Mouse (Mus musculus): ENCODE measurements around the gene Nhsl2.

Gene Nhsl2

GRCm38 (mm10) chrX:101979267-101979666, 130.1 kb downstream of the Nhsl2 start:
- peaks cover 26% of the 10 kb centered on the region for H3K4me1 ChIP-seq (replicated peaks; ENCODE audit: low read depth, low read length)

GRCm38 (mm10) chrX:101980586-101980985, 131.4 kb downstream of the Nhsl2 start:
- Histone ChIP-seq H3K4me1 (replicated peaks; ENCODE audit: low read depth, low read length) (peaks cover 39% of the 10 kb centered on the region), H3K4me3 (replicated peaks; ENCODE audit: low read length) (no peak overlapping the region), H3K27me3 (ENCODE audit: insufficient read depth, low read length) (no peaks in the 10 kb centered on the region), H3K9me3 (ENCODE audit: low read length) (no peaks in the 10 kb centered on the region), H3K36me3 (ENCODE audit: insufficient read depth, low read length) (no peaks in the 10 kb centered on the region)
- TF ChIP-seq CTCF (conservative IDR thresholded peaks at IDR 0.05; ENCODE audit: low read length) (no peak), NANOG (IDR thresholded peaks at IDR 0.05; ENCODE audit: borderline replicate concordance, low read length) (no peak), POU5F1 (IDR thresholded peaks at IDR 0.05; ENCODE audit: borderline replicate concordance, low read length) (no peak)

More at GRCm38 (mm10) chrX:101979267-101979666, 130.1 kb downstream of the Nhsl2 start:
- Histone ChIP-seq H3K27me3 (ENCODE audit: insufficient read depth, low read length) (no peaks in the 10 kb centered on the region), H3K4me3 (replicated peaks; ENCODE audit: low read length) (no peak overlapping the region), H3K9me3 (ENCODE audit: low read length) (no peaks in the 10 kb centered on the region), H3K36me3 (ENCODE audit: insufficient read depth, low read length) (no peaks in the 10 kb centered on the region)
- TF ChIP-seq NANOG (IDR thresholded peaks at IDR 0.05; ENCODE audit: borderline replicate concordance, low read length) (no peak), CTCF (conservative IDR thresholded peaks at IDR 0.05; ENCODE audit: low read length) (no peak), POU5F1 (IDR thresholded peaks at IDR 0.05; ENCODE audit: borderline replicate concordance, low read length) (no peak)

- peaks cover 46% of the 10 kb centered on the region for H3K4me1 ChIP-seq (replicated peaks; ENCODE audit: low read depth, low read length)
- no peak for TF ChIP-seq NANOG (IDR thresholded peaks at IDR 0.05; ENCODE audit: borderline replicate concordance, low read length)
- TF ChIP-seq CTCF (conservative IDR thresholded peaks at IDR 0.05; ENCODE audit: low read length), result peak; percentile 44
- no peaks in the 10 kb centered on the region for H3K36me3 ChIP-seq (ENCODE audit: insufficient read depth, low read length)
- no peaks in the 10 kb centered on the region for H3K9me3 ChIP-seq (ENCODE audit: low read length)
- no peaks in the 10 kb centered on the region for H3K27me3 ChIP-seq (ENCODE audit: insufficient read depth, low read length)
- H3K4me3 ChIP-seq (replicated peaks; ENCODE audit: low read length), result no peak overlapping the region
These were observed 132.3 kb downstream of the Nhsl2 start for GRCm38 (mm10) chrX:101981450-101981849.

- no peaks in the 10 kb centered on the region for H3K27me3 ChIP-seq (ENCODE audit: insufficient read depth, low read length)
- TF ChIP-seq POU5F1 (IDR thresholded peaks at IDR 0.05; ENCODE audit: borderline replicate concordance, low read length) (no peak), NANOG (IDR thresholded peaks at IDR 0.05; ENCODE audit: borderline replicate concordance, low read length) (no peak), CTCF (conservative IDR thresholded peaks at IDR 0.05; ENCODE audit: low read length) (no peak)
- H3K4me3 ChIP-seq (replicated peaks; ENCODE audit: low read length), result no peak overlapping the region
- H3K36me3 ChIP-seq (ENCODE audit: insufficient read depth, low read length), result no peaks in the 10 kb centered on the region
- H3K9me3 ChIP-seq (ENCODE audit: low read length), result no peaks in the 10 kb centered on the region
- peaks cover 47% of the 10 kb centered on the region for H3K4me1 ChIP-seq (replicated peaks; ENCODE audit: low read depth, low read length)
These were observed 134.5 kb downstream of the Nhsl2 start for GRCm38 (mm10) chrX:101983638-101984037.

GRCm38 (mm10) chrX:101986657-101987367, 137.6 kb downstream of the Nhsl2 start:
- TF ChIP-seq CTCF (conservative IDR thresholded peaks at IDR 0.05; ENCODE audit: low read length) (no peak), POU5F1 (IDR thresholded peaks at IDR 0.05; ENCODE audit: borderline replicate concordance, low read length) (no peak), NANOG (IDR thresholded peaks at IDR 0.05; ENCODE audit: borderline replicate concordance, low read length) (no peak)
- H3K4me3 ChIP-seq (replicated peaks; ENCODE audit: low read length), result no peak overlapping the region
- no peaks in the 10 kb centered on the region for H3K27me3 ChIP-seq (ENCODE audit: insufficient read depth, low read length)
- peaks cover 40% of the 10 kb centered on the region for H3K4me1 ChIP-seq (replicated peaks; ENCODE audit: low read depth, low read length)
- no peaks in the 10 kb centered on the region for H3K9me3 ChIP-seq (ENCODE audit: low read length)
- no peaks in the 10 kb centered on the region for H3K36me3 ChIP-seq (ENCODE audit: insufficient read depth, low read length)

DNA sequence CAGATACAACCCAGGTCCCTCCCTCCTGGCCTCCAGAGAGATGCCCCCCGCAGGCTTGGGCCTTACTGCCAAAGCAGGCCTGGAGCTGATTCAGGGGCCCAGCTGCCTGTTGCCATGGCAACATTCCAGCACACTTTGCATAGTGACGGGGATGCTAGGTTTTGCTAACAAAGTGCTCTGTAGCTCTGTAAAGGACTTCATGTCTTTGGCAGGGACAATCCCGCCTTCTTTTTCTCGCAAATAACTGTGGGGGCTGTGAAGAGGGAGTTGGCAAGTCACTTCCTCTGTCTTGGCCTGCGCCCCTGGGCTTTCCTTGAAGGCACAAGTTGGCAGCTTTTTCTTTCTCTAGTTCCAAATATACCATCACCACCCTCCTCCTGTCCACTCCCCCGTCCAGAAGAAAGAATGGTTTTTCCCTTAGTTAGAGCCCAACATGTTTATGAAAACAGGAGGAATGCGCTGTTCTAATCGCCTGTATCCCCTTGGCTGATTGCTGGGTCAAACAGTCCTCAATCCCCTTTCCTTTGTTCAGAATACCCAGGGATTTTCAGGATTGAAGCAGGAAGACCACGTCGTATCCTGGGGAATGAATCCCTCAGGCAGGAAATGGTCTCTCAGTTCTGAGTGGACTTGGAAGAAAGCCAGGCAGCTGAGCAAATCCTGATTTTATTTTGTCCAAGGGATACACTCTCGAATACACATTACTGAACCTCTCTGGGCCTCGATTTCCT, 144.8 kb downstream of the Nhsl2 start:
- no peaks in the 10 kb centered on the region for H3K36me3 ChIP-seq (ENCODE audit: insufficient read depth, low read length)
- no peak overlapping the region for H3K4me3 ChIP-seq (replicated peaks; ENCODE audit: low read length)
- no peaks in the 10 kb centered on the region for H3K27me3 ChIP-seq (ENCODE audit: insufficient read depth, low read length)
- TF ChIP-seq CTCF (conservative IDR thresholded peaks at IDR 0.05; ENCODE audit: low read length), result no peak
- TF ChIP-seq NANOG (IDR thresholded peaks at IDR 0.05; ENCODE audit: borderline replicate concordance, low read length), result no peak
- TF ChIP-seq POU5F1 (IDR thresholded peaks at IDR 0.05; ENCODE audit: borderline replicate concordance, low read length), result no peak
- H3K9me3 ChIP-seq (ENCODE audit: low read length), result no peaks in the 10 kb centered on the region
- peaks cover 16% of the 10 kb centered on the region for H3K4me1 ChIP-seq (replicated peaks; ENCODE audit: low read depth, low read length)

- H3K4me3 ChIP-seq (replicated peaks; ENCODE audit: low read length), result no peak overlapping the region
- no peaks in the 10 kb centered on the region for H3K36me3 ChIP-seq (ENCODE audit: insufficient read depth, low read length)
- H3K27me3 ChIP-seq (ENCODE audit: insufficient read depth, low read length), result peaks cover 14% of the 10 kb centered on the region; the same call in 1 of the 2 replicates
- peaks cover 15% of the 10 kb centered on the region for H3K4me1 ChIP-seq (replicated peaks; ENCODE audit: low read depth, low read length)
- TF ChIP-seq NANOG (IDR thresholded peaks at IDR 0.05; ENCODE audit: borderline replicate concordance, low read length), result no peak
- TF ChIP-seq CTCF (conservative IDR thresholded peaks at IDR 0.05; ENCODE audit: low read length), result no peak
- no peak for TF ChIP-seq POU5F1 (IDR thresholded peaks at IDR 0.05; ENCODE audit: borderline replicate concordance, low read length)
- no peaks in the 10 kb centered on the region for H3K9me3 ChIP-seq (ENCODE audit: low read length)
These were observed 147.5 kb downstream of the Nhsl2 start for GRCm38 (mm10) chrX:101996726-101997125.

- Histone ChIP-seq H3K9me3 (ENCODE audit: low read length) (no peaks in the 10 kb centered on the region), H3K4me3 (replicated peaks; ENCODE audit: low read length) (peak overlapping the region; percentile 32), H3K4me1 (replicated peaks; ENCODE audit: low read depth, low read length) (peaks cover 38% of the 10 kb centered on the region), H3K36me3 (ENCODE audit: insufficient read depth, low read length) (no peaks in the 10 kb centered on the region), H3K27me3 (ENCODE audit: insufficient read depth, low read length) (peaks cover 18% of the 10 kb centered on the region; the same call in 1 of the 2 replicates)
- TF ChIP-seq POU5F1 (IDR thresholded peaks at IDR 0.05; ENCODE audit: borderline replicate concordance, low read length), result no peak
- no peak for TF ChIP-seq NANOG (IDR thresholded peaks at IDR 0.05; ENCODE audit: borderline replicate concordance, low read length)
- TF ChIP-seq CTCF (conservative IDR thresholded peaks at IDR 0.05; ENCODE audit: low read length), result no peak
These were observed 154.6 kb downstream of the Nhsl2 start for GRCm38 (mm10) chrX:102003632-102004315.
